Mouse (Mus musculus): ENCODE measurements at regions not wholly inside any gene's neighbourhood (a gene's known extent, or its start where the extent isn't known, plus 50 kb on each side); places are given as distances from the start of the nearest gene placed in this dataset.

GRCm38 (mm10) chr10:39316533-39316932 is 52.1 kb upstream of the Fyn start:
- no peak for DNase-seq (ENCODE audit: low spot score)

GRCm38 (mm10) chr10:39315434-39316174 is 53.1 kb upstream of the Fyn start:
- no peak for DNase-seq (ENCODE audit: low spot score)

GRCm38 (mm10) chr10:39311501-39311900 is 57.2 kb upstream of the Fyn start:
- no peak for DNase-seq (ENCODE audit: low spot score)

GRCm38 (mm10) chr10:39308535-39308934 is 60.1 kb upstream of the Fyn start:
- DNase-seq (ENCODE audit: low spot score), result no peak

GRCm38 (mm10) chr10:39292703-39293496 is 75.8 kb upstream of the Fyn start:
- DNase-seq (ENCODE audit: low spot score), result no peak

GRCm38 (mm10) chr10:39291747-39292198 is 76.9 kb upstream of the Fyn start:
- DNase-seq (ENCODE audit: low spot score), result no peak

- no peak for DNase-seq (ENCODE audit: low spot score)
Observed at GRCm38 (mm10) chr10:39291134-39291746, 77.4 kb upstream of the Fyn start.

GRCm38 (mm10) chr10:39290245-39290644 is 78.4 kb upstream of the Fyn start:
- no peak for DNase-seq (ENCODE audit: low spot score)

- no peak for DNase-seq (ENCODE audit: low spot score)
Observed at GRCm38 (mm10) chr10:39280366-39281000, 88.2 kb upstream of the Fyn start.

GRCm38 (mm10) chr10:39274202-39274601 is 94.5 kb upstream of the Fyn start:
- DNase-seq (ENCODE audit: low spot score), result no peak

- DNase-seq (ENCODE audit: low spot score), result no peak
Observed at GRCm38 (mm10) chr10:39273426-39273825, 95.2 kb upstream of the Fyn start.

GRCm38 (mm10) chr10:39272387-39272949 is 96.2 kb upstream of the Fyn start:
- no peak for DNase-seq (ENCODE audit: low spot score)

GRCm38 (mm10) chr10:39270406-39270805 is 98.2 kb upstream of the Fyn start:
- DNase-seq (ENCODE audit: low spot score), result no peak

GRCm38 (mm10) chr10:39267236-39267635 is 101.4 kb upstream of the Fyn start:
- DNase-seq (ENCODE audit: low spot score), result no peak

GRCm38 (mm10) chr10:39266482-39266881 is 102.2 kb upstream of the Fyn start:
- no peak for DNase-seq (ENCODE audit: low spot score)

GRCm38 (mm10) chr10:39262466-39262865 is 98.9 kb upstream of the Ccn6 start:
- no peak for DNase-seq (ENCODE audit: low spot score)

GRCm38 (mm10) chr10:39261174-39262145 is 97.9 kb upstream of the Ccn6 start:
- no peak for DNase-seq (ENCODE audit: low spot score)

GRCm38 (mm10) chr10:39260061-39260460 is 96.5 kb upstream of the Ccn6 start:
- DNase-seq (ENCODE audit: low spot score), result no peak

GRCm38 (mm10) chr10:39257371-39258154 is 94.0 kb upstream of the Ccn6 start:
- DNase-seq (ENCODE audit: low spot score), result no peak

GRCm38 (mm10) chr10:39254561-39254960 is 91.0 kb upstream of the Ccn6 start:
- no peak for DNase-seq (ENCODE audit: low spot score)

Data from spleen, adult 12 weeks (tissue).